ENCODE assay signal across 20 mouse cellular contexts in genomic region chr10:13849205-13849604, GRCm38 (mm10). TPM values are rescaled to one million over a fixed set of nuclear protein-coding genes. Genes with fewer than 3 reads are reported as not detected.
DNase-seq lines count a peak whose midpoint lies in the region; ATAC-seq lines count a peak whose summit lies in the region.
"Had no signal": no experiment of that assay in that cellular context is flagged by ENCODE, and none has a peak within 500 bp of the region (broad histone marks: within the 10 kb centered on the region; RNA-seq: fewer than 3 reads in every experiment).

No protein-coding gene starts in this region.

- no peaks in the 10 kb centered on the region for H3K27me3 ChIP-seq in forebrain, embryonic 13.5 days
- no peaks in the 10 kb centered on the region for H3K27me3 ChIP-seq in forebrain, embryonic 15.5 days
- H3K27me3 ChIP-seq in neural tube, embryonic 11.5 days (ENCODE audit: control insufficient read depth, insufficient read depth, low read length), result no peaks in the 10 kb centered on the region
- H3K27me3 ChIP-seq in neural tube, embryonic 15.5 days (replicated peaks), result no peaks in the 10 kb centered on the region
- H3K27me3 ChIP-seq: embryonic facial prominence, embryonic 15.5 days; liver, embryonic 12.5 days; lung, embryonic 15.5 days had no signal

- ATAC-seq in forebrain, embryonic 13.5 days, result peak; percentile 57; the same call in 1 of the 2 replicates
- ATAC-seq in forebrain, embryonic 15.5 days (replicated peaks), result no peak
- ATAC-seq in neural tube, embryonic 11.5 days (ENCODE audit: insufficient read depth, low FRiP score, low TSS enrichment), result peak; percentile 89
- no peak for ATAC-seq in neural tube, embryonic 15.5 days (ENCODE audit: low FRiP score)
- no peak for ATAC-seq in frontal cortex, adult (ENCODE audit: low TSS enrichment)
- ATAC-seq: liver, embryonic 12.5 days had no signal

- H3K27ac ChIP-seq in forebrain, embryonic 13.5 days, result no peak overlapping the region
- H3K27ac ChIP-seq in forebrain, embryonic 15.5 days (replicated peaks), result no peak overlapping the region
- no peak overlapping the region for H3K27ac ChIP-seq in neural tube, embryonic 11.5 days (ENCODE audit: low read depth, low read length)
- H3K27ac ChIP-seq in neural tube, embryonic 15.5 days (replicated peaks), result no peak overlapping the region
- H3K27ac ChIP-seq: embryonic facial prominence, embryonic 15.5 days; liver, embryonic 12.5 days; lung, embryonic 15.5 days; stomach, postnatal 0 days had no signal

- DNase-seq in neural tube, embryonic 11.5 days (ENCODE audit: low spot score), result peak; percentile 51
- peak; percentile 39 for DNase-seq in mesoderm, embryonic 11.5 days (ENCODE audit: low read depth, low spot score)
- no peak for DNase-seq in kidney, adult 11 months
- DNase-seq: adrenal gland, adult 8-10 months; cerebellum, adult 11-12 months; cerebellum, postnatal 25 days; kidney, adult 9 months; kidney, postnatal 36 days; layer of hippocampus, adult 9-11 months; right cerebral cortex, postnatal 25 days; thymus, postnatal 36 days had no signal

- no peaks in the 10 kb centered on the region for H3K36me3 ChIP-seq in forebrain, embryonic 13.5 days (ENCODE audit: poor library complexity, severe bottlenecking)
- H3K36me3 ChIP-seq in forebrain, embryonic 15.5 days, result no peaks in the 10 kb centered on the region
- no peaks in the 10 kb centered on the region for H3K36me3 ChIP-seq in neural tube, embryonic 11.5 days (ENCODE audit: control insufficient read depth, insufficient read depth, low read length)
- H3K36me3 ChIP-seq in neural tube, embryonic 15.5 days, result no peaks in the 10 kb centered on the region
- H3K36me3 ChIP-seq: embryonic facial prominence, embryonic 15.5 days; liver, embryonic 12.5 days; lung, embryonic 15.5 days had no signal

- 10% methylated on average over 2 of the region's 2 CpGs for WGBS in forebrain, embryonic 13.5 days
- 32% methylated on average over 2 of the region's 2 CpGs for WGBS in forebrain, embryonic 15.5 days
- WGBS in neural tube, embryonic 11.5 days, result 10% methylated on average over 2 of the region's 2 CpGs
- WGBS in neural tube, embryonic 15.5 days, result 9% methylated on average over 2 of the region's 2 CpGs

- H3K4me2 ChIP-seq in forebrain, embryonic 13.5 days, result no peak overlapping the region
- H3K4me2 ChIP-seq in forebrain, embryonic 15.5 days (replicated peaks), result no peak overlapping the region
- H3K4me2 ChIP-seq in neural tube, embryonic 11.5 days (ENCODE audit: low read depth), result no peak overlapping the region
- H3K4me2 ChIP-seq in neural tube, embryonic 15.5 days, result no peak overlapping the region
- H3K4me2 ChIP-seq: embryonic facial prominence, embryonic 15.5 days; liver, embryonic 12.5 days; lung, embryonic 15.5 days had no signal

- H3K9ac ChIP-seq in forebrain, embryonic 13.5 days, result no peak overlapping the region
- H3K9ac ChIP-seq in forebrain, embryonic 15.5 days (replicated peaks), result no peak overlapping the region
- H3K9ac ChIP-seq in neural tube, embryonic 11.5 days (ENCODE audit: low read length), result no peak overlapping the region
- no peak overlapping the region for H3K9ac ChIP-seq in neural tube, embryonic 15.5 days (replicated peaks)
- H3K9ac ChIP-seq: embryonic facial prominence, embryonic 15.5 days; liver, embryonic 12.5 days; lung, embryonic 15.5 days had no signal

- H3K4me1 ChIP-seq in forebrain, embryonic 13.5 days, result peaks cover 10% of the 10 kb centered on the region; the same call in 1 of the 2 replicates
- peaks cover 4% of the 10 kb centered on the region; the same call in 1 of the 2 replicates for H3K4me1 ChIP-seq in forebrain, embryonic 15.5 days
- H3K4me1 ChIP-seq in neural tube, embryonic 11.5 days (ENCODE audit: control insufficient read depth, insufficient read depth, low read length), result peaks cover 3% of the 10 kb centered on the region
- H3K4me1 ChIP-seq in neural tube, embryonic 15.5 days, result peaks cover 10% of the 10 kb centered on the region
- H3K4me1 ChIP-seq: embryonic facial prominence, embryonic 15.5 days had no signal

- H3K4me3 ChIP-seq in forebrain, embryonic 13.5 days, result no peak overlapping the region
- H3K4me3 ChIP-seq in forebrain, embryonic 15.5 days, result no peak overlapping the region
- H3K4me3 ChIP-seq in neural tube, embryonic 11.5 days (ENCODE audit: low read depth, low read length), result no peak overlapping the region
- H3K4me3 ChIP-seq in neural tube, embryonic 15.5 days (replicated peaks), result no peak overlapping the region
- H3K4me3 ChIP-seq: embryonic facial prominence, embryonic 15.5 days; liver, embryonic 12.5 days; lung, embryonic 15.5 days; myocyte had no signal

- no peaks in the 10 kb centered on the region for H3K9me3 ChIP-seq in forebrain, embryonic 13.5 days (replicated peaks)
- H3K9me3 ChIP-seq in forebrain, embryonic 15.5 days, result no peaks in the 10 kb centered on the region
- peaks cover 3% of the 10 kb centered on the region; the same call in 1 of the 2 replicates for H3K9me3 ChIP-seq in neural tube, embryonic 11.5 days (ENCODE audit: control insufficient read depth, low read length)
- no peaks in the 10 kb centered on the region for H3K9me3 ChIP-seq in neural tube, embryonic 15.5 days (replicated peaks)
- H3K9me3 ChIP-seq: embryonic facial prominence, embryonic 15.5 days; liver, embryonic 12.5 days; lung, embryonic 15.5 days had no signal

RNA-seq across cellular contexts. Expression of gene Aig1, which starts 19.6 kb away (rescaled TPM):
- 37.0 and 38.3 TPM in 2 replicates for polyA plus RNA-seq in forebrain, embryonic 13.5 days (2015; fragmentation: Nextera tagmentation; extraction: Ambion mirVana)
- polyA plus RNA-seq in forebrain, embryonic 15.5 days (2015; fragmentation: Nextera tagmentation; extraction: Ambion mirVana), result 60.3 and 71.5 TPM in 2 replicates
- 35.4 and 44.1 TPM in 2 replicates for polyA plus RNA-seq in neural tube, embryonic 11.5 days (2014; fragmentation: Nextera tagmentation; extraction: Ambion mirVana)
- polyA plus RNA-seq in neural tube, embryonic 15.5 days (2015; fragmentation: Nextera tagmentation; extraction: Ambion mirVana), result 104 and 112 TPM in 2 replicates

Comparison
In these comparisons a context has a peak if more than half of its experiments do, and no peak if none do; other contexts are left out.
1. ATAC-seq: peak in forebrain, embryonic 13.5 days (single experiment) and neural tube, embryonic 11.5 days (single experiment); none in forebrain, embryonic 15.5 days (single experiment), neural tube, embryonic 15.5 days (single experiment) and frontal cortex, adult (single experiment).